Mouse (Mus musculus): ENCODE measurements around the gene Gm30191.

Gm30191 gene

GRCm38 (mm10) chr4:134246719-134247258 is at the start of gene Gm30191:
TSS of gene Gm30191 (plus strand) at chr4:134246935.
- no peak for DNase-seq (ENCODE audit: low spot score)

DNA sequence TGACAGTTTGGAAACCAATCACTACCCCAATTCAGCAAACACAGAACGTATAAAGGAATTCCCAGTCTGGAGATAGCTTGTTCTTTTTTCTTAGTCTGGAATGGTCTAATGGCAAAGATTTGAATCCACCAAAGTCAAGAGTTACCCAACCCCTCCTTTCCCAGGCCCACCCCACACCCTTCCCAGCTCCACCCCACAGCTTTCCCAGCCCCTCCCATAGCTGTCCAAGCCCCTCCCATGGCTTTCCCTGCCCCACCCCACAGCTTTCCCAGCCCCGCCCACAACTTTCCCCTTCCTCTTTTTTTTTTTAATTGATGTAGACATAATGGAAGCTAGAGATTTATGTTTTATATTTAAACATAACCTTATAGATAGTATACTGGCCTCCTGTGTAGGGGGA is 47.4 kb upstream of the Gm30191 start:
- no peak for DNase-seq (ENCODE audit: low spot score)

DNA sequence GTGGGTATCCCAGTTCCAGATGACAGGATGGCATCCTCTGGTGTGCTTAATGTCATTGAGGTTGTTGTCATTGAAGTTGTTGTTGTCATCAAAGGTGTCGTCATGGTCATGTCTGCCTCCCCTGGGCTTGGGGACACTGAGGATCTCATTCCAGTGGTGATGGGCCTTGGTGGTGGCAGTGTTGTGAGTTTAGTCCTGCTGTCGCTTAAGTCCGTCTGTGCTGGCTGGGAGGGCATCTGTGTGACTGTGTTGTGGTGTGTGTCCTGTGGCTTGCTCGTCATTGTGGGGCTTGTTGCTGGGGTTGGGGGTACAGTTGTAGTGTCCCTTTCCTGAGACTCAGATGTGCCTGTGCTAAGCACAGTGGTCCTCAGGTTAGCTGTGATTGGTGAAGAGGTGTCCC is 43.8 kb upstream of the Gm30191 start, which contains the start of gene Gm7534:
Gene Gm7534, minus strand, starts transcription at position 101 of the 400 bp plus-strand sequence.
- DNase-seq (ENCODE audit: low spot score), result no peak

GRCm38 (mm10) chr4:134203340-134203896 is 43.3 kb upstream of the Gm30191 start:
- no peak for DNase-seq (ENCODE audit: low spot score)

GRCm38 (mm10) chr4:134206488-134207053 is 40.2 kb upstream of the Gm30191 start:
- DNase-seq (ENCODE audit: low spot score), result no peak

DNA sequence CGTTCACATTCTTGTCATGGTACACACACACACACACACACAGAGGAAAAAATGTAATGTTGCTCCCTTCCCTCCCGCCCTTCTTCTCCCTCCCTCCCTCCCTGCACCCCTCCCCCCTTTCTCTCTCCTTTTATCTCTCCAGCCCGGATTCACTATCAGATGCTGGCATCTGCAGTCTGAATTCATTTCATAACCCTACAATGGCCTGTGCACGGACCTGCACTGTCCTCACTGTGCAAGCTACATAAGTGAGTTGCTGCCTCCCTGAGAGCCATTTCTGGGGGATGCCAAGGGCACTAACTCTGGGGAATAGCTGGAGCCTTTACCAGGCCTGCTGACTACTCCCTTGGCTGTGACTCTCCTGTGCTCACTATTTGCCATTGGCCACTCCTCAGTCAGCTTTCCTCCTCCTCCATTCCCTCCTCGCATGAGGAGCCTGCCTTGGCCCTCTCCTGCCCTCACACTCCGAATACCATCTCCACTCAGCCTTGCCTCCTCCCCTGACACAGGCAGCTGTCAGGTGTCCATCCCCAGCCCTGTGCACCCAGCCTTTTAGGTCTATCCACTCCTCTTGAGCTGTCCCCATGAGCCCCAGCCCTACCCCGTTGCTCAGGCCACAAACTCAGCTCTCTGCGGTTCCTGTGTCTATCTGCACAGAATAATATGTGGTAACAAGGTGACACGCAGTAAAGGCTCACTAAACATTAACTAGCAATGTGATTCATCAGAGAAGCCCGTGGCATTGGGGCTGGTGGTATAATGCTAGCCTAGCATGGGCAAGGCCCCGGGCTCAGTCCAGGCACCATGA is 23.7 kb upstream of the Gm30191 start:
- DNase-seq (ENCODE audit: low spot score), result no peak

- DNase-seq (ENCODE audit: low spot score), result no peak
These were observed 19.5 kb upstream of the Gm30191 start, which contains the start of gene Catsper4 for GRCm38 (mm10) chr4:134227194-134227593. TSS of gene Catsper4 (minus strand) at chr4:134227383.

- no peak for DNase-seq (ENCODE audit: low spot score)
These were observed 16.3 kb upstream of the Gm30191 start for GRCm38 (mm10) chr4:134230431-134230830.

GRCm38 (mm10) chr4:134234876-134235275 is 11.9 kb upstream of the Gm30191 start:
- DNase-seq (ENCODE audit: low spot score), result no peak

DNA sequence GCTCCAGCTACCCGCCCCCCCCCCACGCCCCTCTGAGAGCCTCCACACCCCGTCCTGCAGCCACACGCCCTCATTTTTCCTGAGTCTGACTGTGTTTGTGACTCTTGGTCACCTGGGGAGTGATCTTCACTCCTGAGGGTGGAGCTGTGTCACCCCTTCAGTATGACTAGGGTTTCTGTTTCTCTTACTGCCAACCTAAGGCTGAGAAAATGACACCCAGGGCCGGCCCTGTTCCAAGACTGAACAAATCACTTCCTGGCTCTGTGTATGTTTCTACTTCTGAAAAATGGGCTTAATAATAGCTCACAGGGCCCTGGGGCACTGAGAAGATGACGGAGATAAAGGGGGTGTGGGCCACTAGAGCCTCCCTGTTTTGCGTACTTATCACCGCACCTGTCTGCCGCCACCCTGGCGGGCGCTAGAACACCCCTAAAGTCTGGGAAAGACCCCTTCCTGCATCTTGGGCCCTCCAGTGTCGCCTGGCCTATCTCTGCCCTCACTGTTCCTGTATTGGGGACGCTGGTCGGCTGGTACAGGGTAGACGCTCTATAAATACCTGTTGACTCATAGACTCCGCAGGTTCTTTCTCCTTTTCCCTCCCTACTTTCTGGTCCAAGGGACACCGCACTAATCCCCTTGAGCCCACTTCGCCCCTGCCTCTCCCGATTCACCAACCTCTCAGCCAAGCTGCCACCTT is 9.0 kb upstream of the Gm30191 start:
- DNase-seq (ENCODE audit: low spot score), result no peak

- DNase-seq (ENCODE audit: low spot score), result no peak
These were observed 8.5 kb upstream of the Gm30191 start, which contains the start of gene Cnksr1 for GRCm38 (mm10) chr4:134238279-134238651. TSS of gene Cnksr1 (minus strand) at chr4:134238399.

DNA sequence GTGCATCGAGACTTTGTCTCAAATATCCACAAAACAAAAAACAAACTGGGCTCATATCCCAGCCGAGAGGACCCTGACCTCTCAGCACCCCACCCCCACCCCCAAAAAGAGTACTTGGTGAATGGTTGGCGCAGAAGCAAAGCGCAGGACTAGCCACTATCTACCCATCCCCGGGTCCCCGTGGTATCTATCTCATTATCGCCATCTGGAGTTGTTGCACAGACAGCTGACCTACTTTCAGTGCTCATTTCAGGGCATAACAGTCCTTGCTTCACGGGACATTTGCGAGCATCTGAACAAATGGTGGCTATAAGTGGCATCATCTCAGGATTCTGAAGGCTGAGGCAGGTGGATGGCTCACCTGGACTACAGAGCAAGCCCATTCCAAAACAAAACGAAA is 8.0 kb upstream of the Gm30191 start:
- no peak for DNase-seq (ENCODE audit: low spot score)

GRCm38 (mm10) chr4:134243516-134244250 is 3.1 kb upstream of the Gm30191 start, which contains the start of gene E130218I03Rik:
TSS of gene E130218I03Rik (plus strand) at chr4:134243662.
- no peak for DNase-seq (ENCODE audit: low spot score)

DNA sequence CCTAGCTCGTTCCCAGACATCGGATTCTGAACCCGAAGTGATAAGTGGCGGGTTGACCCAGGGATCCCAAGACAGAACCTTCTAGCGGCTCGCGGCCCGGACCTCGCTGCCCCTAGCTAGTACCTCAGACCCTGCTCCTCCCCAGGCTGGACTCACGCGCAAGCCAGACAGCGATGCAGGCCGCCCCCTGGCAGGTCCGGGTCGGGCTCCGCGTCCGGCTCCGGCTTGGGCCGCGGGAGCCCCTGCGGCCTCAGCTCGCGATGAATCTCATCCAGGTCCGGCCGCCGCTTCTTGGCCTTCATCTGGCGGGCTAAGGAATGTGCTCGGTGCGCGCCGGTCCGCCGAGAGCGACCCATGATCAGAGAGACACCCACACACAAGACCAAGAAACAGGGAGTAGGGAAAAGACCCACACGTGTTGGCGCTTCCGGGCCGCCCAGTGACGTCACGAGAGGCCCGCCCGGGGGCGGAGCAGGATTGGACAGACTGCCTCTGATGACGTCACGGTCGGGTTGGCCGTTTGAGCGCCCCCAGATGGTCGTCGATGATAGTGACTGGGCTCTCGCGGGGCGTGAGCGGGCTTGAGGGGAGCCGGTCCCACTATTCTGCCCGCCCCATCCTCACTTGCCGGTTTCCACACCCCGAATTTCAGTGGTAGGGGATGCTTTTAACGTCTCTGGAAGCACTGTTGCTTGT is 1.4 kb upstream of the Gm30191 start, which contains the start of gene Zfp593:
Gene Zfp593, minus strand, starts transcription at position 445 of the 696 bp plus-strand sequence.
- DNase-seq (ENCODE audit: low spot score), result peak; percentile 90

DNA sequence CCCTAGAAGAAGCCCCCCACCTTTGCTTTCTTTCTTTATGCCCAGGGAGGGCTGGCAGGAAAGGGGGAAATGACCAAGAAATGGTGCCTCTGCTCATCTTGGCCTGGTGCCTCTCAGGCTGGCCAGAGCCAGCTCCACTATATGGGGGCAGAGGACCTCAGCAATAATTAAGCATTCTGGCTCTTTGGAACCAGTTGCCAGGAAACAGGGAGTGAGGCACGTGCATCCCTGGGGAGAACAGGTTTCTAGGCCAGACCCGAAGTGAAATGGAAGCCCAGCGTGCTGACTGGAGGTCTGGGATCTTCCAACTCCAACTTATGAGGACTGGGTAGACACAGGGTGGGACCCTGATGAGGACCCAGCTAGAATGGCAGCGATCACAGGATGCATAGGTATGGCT is 479 bp upstream of the Gm30191 start:
- no peak for DNase-seq (ENCODE audit: low spot score)

DNA sequence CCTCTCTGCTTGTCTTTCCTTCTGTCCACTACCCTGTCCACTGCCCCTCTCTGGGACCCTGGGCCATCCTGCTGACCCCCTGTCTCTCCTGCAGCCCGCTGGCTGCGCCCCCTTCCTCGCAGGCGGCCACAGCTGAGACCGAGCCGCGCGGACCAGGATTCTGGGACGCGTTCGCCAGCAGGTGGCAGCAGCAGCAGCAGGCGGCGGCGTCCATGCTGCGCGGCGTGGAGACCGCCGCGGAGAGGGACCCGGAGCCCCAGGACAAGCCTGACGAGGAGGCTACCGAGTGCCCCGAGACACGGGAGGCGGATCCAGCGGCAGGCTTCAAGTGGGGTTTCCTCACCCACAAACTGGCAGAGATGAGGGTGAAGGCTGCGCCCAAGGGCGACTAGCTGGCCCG is 2.9 kb downstream of the Gm30191 start:
- no peak for DNase-seq (ENCODE audit: low spot score)

GRCm38 (mm10) chr4:134250116-134250929 is 3.6 kb downstream of the Gm30191 start:
- no peak for DNase-seq (ENCODE audit: low spot score)

- DNase-seq (ENCODE audit: low spot score), result no peak
These were observed 4.2 kb downstream of the Gm30191 start for GRCm38 (mm10) chr4:134250930-134251240.

DNA sequence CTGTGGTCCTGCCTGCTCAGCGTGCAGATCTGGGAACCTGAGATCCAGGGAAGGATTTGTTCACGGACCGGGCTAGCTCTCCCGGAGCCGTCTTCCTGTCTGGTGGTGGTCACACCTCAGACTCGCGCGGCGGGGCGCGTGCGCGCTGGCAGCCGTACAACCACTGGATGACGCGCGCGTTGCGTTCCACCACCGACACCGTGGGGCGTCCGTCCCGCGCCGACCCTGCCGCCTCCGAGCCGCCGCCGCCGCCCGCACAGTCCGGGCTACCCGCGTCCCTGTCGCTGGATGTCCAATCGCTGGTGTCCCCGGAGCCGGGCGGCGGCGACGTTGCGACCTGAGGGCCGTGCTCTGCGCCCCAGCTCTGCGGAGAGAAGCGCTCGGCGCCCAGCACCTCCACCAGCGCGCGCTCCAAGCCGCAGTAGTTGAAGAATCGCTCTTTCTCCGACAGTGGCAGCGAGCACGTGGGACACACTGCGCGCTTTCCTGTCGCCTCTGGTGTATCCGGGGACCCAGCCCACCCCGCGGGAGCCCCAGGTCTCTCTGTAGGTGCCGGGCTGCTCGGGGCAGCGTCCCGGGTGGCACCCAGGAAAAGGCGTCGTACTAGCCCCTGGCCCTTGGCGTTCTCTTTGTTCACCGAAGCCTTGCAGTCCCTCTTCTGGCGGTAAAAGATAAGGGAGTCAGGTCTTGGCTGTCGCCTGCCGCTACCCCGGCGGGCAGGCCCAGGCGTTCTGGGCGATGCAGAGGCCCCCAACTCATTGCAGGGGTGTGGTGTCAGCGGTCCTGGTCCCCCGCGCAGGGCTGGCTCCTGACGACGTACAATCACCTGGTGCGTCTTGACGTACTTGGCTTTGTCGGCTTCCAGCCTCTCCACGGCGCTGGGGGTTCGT is 4.8 kb downstream of the Gm30191 start:
- no peak for DNase-seq (ENCODE audit: low spot score)

Measured in left cerebral cortex, adult 11 months (tissue).